Comparison of ENCODE assay signal across 8 mouse cellular contexts in the genomic region with DNA sequence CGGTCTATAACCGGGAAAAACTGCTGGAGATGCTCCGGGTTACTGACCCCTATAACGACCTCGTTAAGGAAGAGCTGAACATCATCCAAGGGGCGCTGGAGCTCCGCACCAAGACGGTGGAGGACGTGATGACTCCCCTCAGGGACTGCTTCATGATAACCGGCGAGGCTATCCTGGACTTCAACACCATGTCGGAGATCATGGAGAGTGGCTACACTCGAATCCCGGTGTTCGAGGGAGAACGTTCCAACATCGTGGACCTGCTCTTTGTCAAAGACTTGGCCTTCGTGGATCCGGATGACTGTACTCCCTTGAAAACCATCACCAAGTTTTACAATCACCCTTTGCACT. TPM values are rescaled to one million over a fixed set of nuclear protein-coding genes. Genes with fewer than 3 reads are reported as not detected.
A peak's percentile ranks its signal among the peaks of the same experiment; 100 is the strongest.
DNase-seq lines count a peak whose midpoint lies in the region; ATAC-seq lines count a peak whose summit lies in the region.

No protein-coding gene starts in this region.

- no peaks in the 10 kb centered on the region for H3K9me3 ChIP-seq in heart, embryonic 11.5 days (replicated peaks; ENCODE audit: control insufficient read depth, low read length)
- no peaks in the 10 kb centered on the region for H3K9me3 ChIP-seq in hindbrain, embryonic 13.5 days

- H3K4me3 ChIP-seq in heart, embryonic 11.5 days (ENCODE audit: low read depth, low read length) = peak overlapping the region; percentile 82
- peak overlapping the region; percentile 79 for H3K4me3 ChIP-seq in hindbrain, embryonic 13.5 days

- no peak for ATAC-seq in heart, embryonic 11.5 days (replicated peaks; ENCODE audit: insufficient number of reproducible peaks, low FRiP score, low TSS enrichment)
- no peak for ATAC-seq in hindbrain, embryonic 13.5 days (ENCODE audit: low FRiP score)

- H3K4me2 ChIP-seq in heart, embryonic 11.5 days = peak overlapping the region; percentile 97
- H3K4me2 ChIP-seq in hindbrain, embryonic 13.5 days = peak overlapping the region; percentile 99

- no peak for DNase-seq in heart, adult 9 months (ENCODE audit: low spot score in 2 of 2)
- DNase-seq in thymus, postnatal 14 days = peak; percentile 7
- DNase-seq in thymus, adult 18-20 months = no peak
- peak; percentile 21 for DNase-seq in mesoderm, embryonic 11.5 days (ENCODE audit: low read depth, low spot score)
- no peak for DNase-seq in layer of hippocampus, postnatal 10 days (ENCODE audit: low spot score in 2 of 2)
- DNase-seq in urinary bladder, postnatal 4 days (ENCODE audit: low spot score in 2 of 2) = no peak

- H3K4me1 ChIP-seq in heart, embryonic 11.5 days (ENCODE audit: control insufficient read depth, insufficient read depth, low read length) = peaks cover 10% of the 10 kb centered on the region
- peaks cover 44% of the 10 kb centered on the region for H3K4me1 ChIP-seq in hindbrain, embryonic 13.5 days (replicated peaks)

- no peak overlapping the region for H3K27ac ChIP-seq in heart, embryonic 11.5 days (ENCODE audit: low read depth, low read length)
- no peak overlapping the region for H3K27ac ChIP-seq in hindbrain, embryonic 13.5 days

- no peaks in the 10 kb centered on the region for H3K36me3 ChIP-seq in heart, embryonic 11.5 days (ENCODE audit: control insufficient read depth, insufficient read depth, low read length)
- H3K36me3 ChIP-seq in hindbrain, embryonic 13.5 days = no peaks in the 10 kb centered on the region

- WGBS in heart, embryonic 11.5 days (ENCODE audit: insufficient replicate concordance) = under 1% methylated on average over 19 of the region's 19 CpGs
- WGBS in hindbrain, embryonic 13.5 days = 1% methylated on average over 19 of the region's 19 CpGs

- H3K9ac ChIP-seq in heart, embryonic 11.5 days (ENCODE audit: low read depth, low read length) = peak overlapping the region; percentile 3; the same call in 1 of the 2 replicates
- peak overlapping the region; percentile 88 for H3K9ac ChIP-seq in hindbrain, embryonic 13.5 days

- H3K27me3 ChIP-seq in heart, embryonic 11.5 days (ENCODE audit: control insufficient read depth, insufficient read depth, low read length) = peaks cover 12% of the 10 kb centered on the region
- peaks cover 19% of the 10 kb centered on the region for H3K27me3 ChIP-seq in hindbrain, embryonic 13.5 days

RNA-seq across cellular contexts. Expression of gene Cnnm2, which starts 1.6 kb away (rescaled TPM):
- 3.7 and 4.1 TPM in 2 replicates for polyA plus RNA-seq in heart, embryonic 11.5 days (2014; fragmentation: Nextera tagmentation; extraction: Ambion mirVana)
- 5.2 and 5.8 TPM in 2 replicates for polyA plus RNA-seq in hindbrain, embryonic 13.5 days (2015; fragmentation: Nextera tagmentation; extraction: Ambion mirVana)
- 10 to 100 TPM; 25.2 to 28.1 TPM for total RNA-seq in layer of hippocampus, postnatal 10 days (2021)

RNA-seq across cellular contexts. Expression of gene As3mt, which starts 55.7 kb away (rescaled TPM):
- 47.6 and 54.2 TPM in 2 replicates for polyA plus RNA-seq in heart, embryonic 11.5 days (2014; fragmentation: Nextera tagmentation; extraction: Ambion mirVana)
- polyA plus RNA-seq in hindbrain, embryonic 13.5 days (2015; fragmentation: Nextera tagmentation; extraction: Ambion mirVana) = 37.3 and 37.4 TPM in 2 replicates
- 10 to 100 TPM; 13.4 to 16.7 TPM for total RNA-seq in layer of hippocampus, postnatal 10 days (2021)

Comparison
In these comparisons a context has a peak if more than half of its experiments do, and no peak if none do; other contexts are left out.
1. DNase-seq: peak in thymus, postnatal 14 days (single experiment) and mesoderm, embryonic 11.5 days (single experiment); none in heart, adult 9 months (0 of 2), thymus, adult 18-20 months (0 of 2), layer of hippocampus, postnatal 10 days (0 of 2) and urinary bladder, postnatal 4 days (0 of 2).